Mouse (Mus musculus) forebrain, embryonic 11.5 days (tissue): ENCODE results near the gene Cmtm3. TPM values are rescaled to one million over a fixed set of nuclear protein-coding genes. Genes with fewer than 3 reads are reported as not detected.

ENCODE experiments used
- ATAC-seq: fragments of 200-750 bp; cut with Nextera tagmentation; replicated peaks from 2 replicates; pipeline ENCODE4 v1.8.0; 2017; ENCODE audit warnings: moderate TSS enrichment; ENCODE audit not compliant: low FRiP score
- DNase-seq: peaks from one replicate; pipeline ENCODE4 v3.0.0-alpha.2; 2017; ENCODE audit warnings: low spot score
- H3K27ac ChIP-seq: fragments of 300-500 bp; sonication (generic); 2 replicates; pipeline ENCODE4 v1.5.1; 2014; ENCODE audit warnings: low read depth, low read length
- H3K27me3 ChIP-seq: fragments of 300-500 bp; sonication (generic); 2 replicates; pipeline ENCODE4 v1.6.1; 2014; ENCODE audit warnings: mild to moderate bottlenecking, low read length, mixed read lengths; ENCODE audit not compliant: control insufficient read depth, insufficient read depth
- H3K36me3 ChIP-seq: fragments of 300-500 bp; sonication (generic); 2 replicates; pipeline ENCODE4 v1.6.1; 2014; ENCODE audit warnings: mild to moderate bottlenecking, low read length, moderate library complexity, mixed read lengths; ENCODE audit not compliant: control insufficient read depth, insufficient read depth
- H3K4me1 ChIP-seq: fragments of 300-500 bp; sonication (generic); replicated peaks from 2 replicates; pipeline ENCODE4 v1.6.1; 2014; ENCODE audit warnings: low read length, mixed read lengths; ENCODE audit not compliant: control insufficient read depth, insufficient read depth
- H3K4me2 ChIP-seq: fragments of 300-500 bp; sonication (generic); 2 replicates; pipeline ENCODE4 v1.6.1; 2014; ENCODE audit warnings: low read depth, mild to moderate bottlenecking, low read length, moderate library complexity, mixed read lengths; ENCODE audit not compliant: severe bottlenecking
- H3K4me3 ChIP-seq: fragments of 300-500 bp; sonication (generic); 2 replicates; pipeline ENCODE4 v1.5.1; 2014; ENCODE audit warnings: low read depth, low read length
- H3K9ac ChIP-seq: fragments of 300-500 bp; sonication (generic); 2 replicates; pipeline ENCODE4 v1.6.1; 2014; ENCODE audit warnings: low read length
- H3K9me3 ChIP-seq: fragments of 300-500 bp; sonication (generic); 2 replicates; pipeline ENCODE4 v1.6.1; 2016; ENCODE audit warnings: low read length, mixed read lengths; ENCODE audit not compliant: control insufficient read depth
- WGBS: fragments of 180-500 bp; shearing (Covaris S2); extraction: QIAGEN DNeasy Blood & Tissue Kit; methylation state at CpG from one replicate; pipeline ENCODE4 v1.1.7; 2014; 5-methylcytosine and 5-hydroxymethylcytosine counted together
- polyA plus RNA-seq: library from polyadenylated mRNA; unstranded; fragments of >200 nt; fragmentation: Nextera tagmentation; extraction: Ambion mirVana; gene quantifications from 2 replicates; pipeline ENCODE4 v1.2.1, GENCODE M21; 2014

Gene Cmtm3
- polyA plus RNA-seq, 1 experiment from 2014 or later: 66.8 TPM

GRCm38 (mm10) chr8:104339983-104340232, 698 bp downstream of the Cmtm3 start:
- H3K9me3 ChIP-seq: no peaks in the 10 kb centered on the region
- no peaks in the 10 kb centered on the region for H3K36me3 ChIP-seq
- H3K27ac ChIP-seq: no peak overlapping the region
- H3K4me1 ChIP-seq: no peaks in the 10 kb centered on the region; the same call in 1 of the 2 replicates
- peak overlapping the region; percentile 55 for H3K4me3 ChIP-seq
- no peak for ATAC-seq
- no peaks in the 10 kb centered on the region for H3K27me3 ChIP-seq
- H3K4me2 ChIP-seq: peak overlapping the region; percentile 85
- peak overlapping the region; percentile 74 for H3K9ac ChIP-seq
- WGBS: 5% methylated on average over 6 of the region's 6 CpGs
- no peak for DNase-seq

GRCm38 (mm10) chr8:104340233-104341105, 1.3 kb downstream of the Cmtm3 start:
- peak overlapping the region; percentile 55 for H3K4me3 ChIP-seq
- WGBS: under 1% methylated on average over 45 of the region's 54 CpGs
- peak; percentile 91 for DNase-seq
- peak; percentile 80 for ATAC-seq
- H3K27ac ChIP-seq: peak overlapping the region; percentile 31
- H3K36me3 ChIP-seq: no peaks in the 10 kb centered on the region
- no peaks in the 10 kb centered on the region for H3K27me3 ChIP-seq
- peak overlapping the region; percentile 85 for H3K4me2 ChIP-seq
- no peaks in the 10 kb centered on the region; the same call in 1 of the 2 replicates for H3K4me1 ChIP-seq
- peak overlapping the region; percentile 74 for H3K9ac ChIP-seq
- H3K9me3 ChIP-seq: no peaks in the 10 kb centered on the region

- Histone ChIP-seq H3K27me3 (no peaks in the 10 kb centered on the region), H3K27ac (peak overlapping the region; percentile 31; the same call in 1 of the 2 replicates), H3K4me3 (peak overlapping the region; percentile 55), H3K4me2 (peak overlapping the region; percentile 85), H3K9ac (peak overlapping the region; percentile 74), H3K36me3 (no peaks in the 10 kb centered on the region), H3K9me3 (no peaks in the 10 kb centered on the region), H3K4me1 (no peaks in the 10 kb centered on the region; the same call in 1 of the 2 replicates)
- ATAC-seq: peak; percentile 73
- under 1% methylated on average over 22 of the region's 24 CpGs for WGBS
- DNase-seq: no peak
These were observed 1.9 kb downstream of the Cmtm3 start for GRCm38 (mm10) chr8:104341106-104341561.

GRCm38 (mm10) chr8:104341678-104342077, 2.5 kb downstream of the Cmtm3 start:
- DNase-seq (no peak), ATAC-seq (no peak)
- Histone ChIP-seq H3K4me1 (no peaks in the 10 kb centered on the region; the same call in 1 of the 2 replicates), H3K9ac (peak overlapping the region; percentile 10; the same call in 1 of the 2 replicates), H3K27me3 (no peaks in the 10 kb centered on the region), H3K36me3 (no peaks in the 10 kb centered on the region), H3K4me2 (peak overlapping the region; percentile 85), H3K9me3 (no peaks in the 10 kb centered on the region), H3K4me3 (peak overlapping the region; percentile 55; the same call in 1 of the 2 replicates), H3K27ac (no peak overlapping the region)
- 48% methylated on average over 6 of the region's 6 CpGs for WGBS

GRCm38 (mm10) chr8:104342426-104342825, 3.2 kb downstream of the Cmtm3 start:
- Histone ChIP-seq H3K4me2 (no peak overlapping the region), H3K9ac (no peak overlapping the region), H3K27ac (no peak overlapping the region), H3K27me3 (no peaks in the 10 kb centered on the region), H3K9me3 (no peaks in the 10 kb centered on the region), H3K36me3 (no peaks in the 10 kb centered on the region), H3K4me1 (no peaks in the 10 kb centered on the region; the same call in 1 of the 2 replicates), H3K4me3 (no peak overlapping the region)
- DNase-seq (no peak), ATAC-seq (no peak)
- 85% methylated on average over 5 of the region's 5 CpGs for WGBS

GRCm38 (mm10) chr8:104343957-104344356, 4.7 kb downstream of the Cmtm3 start:
- WGBS: 12% methylated on average over 7 of the region's 7 CpGs
- ATAC-seq (peak; percentile 28), DNase-seq (peak; percentile 91)
- Histone ChIP-seq H3K4me1 (no peaks in the 10 kb centered on the region; the same call in 1 of the 2 replicates), H3K36me3 (no peaks in the 10 kb centered on the region; the same call in 1 of the 2 replicates), H3K9me3 (no peaks in the 10 kb centered on the region), H3K27ac (no peak overlapping the region), H3K4me3 (no peak overlapping the region), H3K9ac (no peak overlapping the region), H3K4me2 (no peak overlapping the region), H3K27me3 (no peaks in the 10 kb centered on the region)

GRCm38 (mm10) chr8:104344622-104345021, 5.4 kb downstream of the Cmtm3 start:
- WGBS: 87% methylated on average over 5 of the region's 5 CpGs
- no peaks in the 10 kb centered on the region; the same call in 1 of the 2 replicates for H3K36me3 ChIP-seq
- no peak for DNase-seq
- H3K4me2 ChIP-seq: no peak overlapping the region
- H3K27me3 ChIP-seq: no peaks in the 10 kb centered on the region
- H3K4me3 ChIP-seq: no peak overlapping the region
- H3K9me3 ChIP-seq: no peaks in the 10 kb centered on the region
- no peak for ATAC-seq
- H3K4me1 ChIP-seq: no peaks in the 10 kb centered on the region; the same call in 1 of the 2 replicates
- no peak overlapping the region for H3K27ac ChIP-seq
- H3K9ac ChIP-seq: no peak overlapping the region

GRCm38 (mm10) chr8:104346706-104347105, 7.5 kb downstream of the Cmtm3 start:
- H3K9ac ChIP-seq: no peak overlapping the region
- no peaks in the 10 kb centered on the region for H3K9me3 ChIP-seq
- H3K27ac ChIP-seq: no peak overlapping the region
- no peaks in the 10 kb centered on the region; the same call in 1 of the 2 replicates for H3K36me3 ChIP-seq
- H3K4me3 ChIP-seq: no peak overlapping the region
- DNase-seq (no peak), ATAC-seq (no peak)
- H3K4me2 ChIP-seq: no peak overlapping the region
- H3K27me3 ChIP-seq: no peaks in the 10 kb centered on the region
- WGBS: 57% methylated on average over 12 of the region's 12 CpGs
- H3K4me1 ChIP-seq: no peaks in the 10 kb centered on the region
